Mouse (Mus musculus): ENCODE data around the gene Cav1.

Cav1 gene

DNA sequence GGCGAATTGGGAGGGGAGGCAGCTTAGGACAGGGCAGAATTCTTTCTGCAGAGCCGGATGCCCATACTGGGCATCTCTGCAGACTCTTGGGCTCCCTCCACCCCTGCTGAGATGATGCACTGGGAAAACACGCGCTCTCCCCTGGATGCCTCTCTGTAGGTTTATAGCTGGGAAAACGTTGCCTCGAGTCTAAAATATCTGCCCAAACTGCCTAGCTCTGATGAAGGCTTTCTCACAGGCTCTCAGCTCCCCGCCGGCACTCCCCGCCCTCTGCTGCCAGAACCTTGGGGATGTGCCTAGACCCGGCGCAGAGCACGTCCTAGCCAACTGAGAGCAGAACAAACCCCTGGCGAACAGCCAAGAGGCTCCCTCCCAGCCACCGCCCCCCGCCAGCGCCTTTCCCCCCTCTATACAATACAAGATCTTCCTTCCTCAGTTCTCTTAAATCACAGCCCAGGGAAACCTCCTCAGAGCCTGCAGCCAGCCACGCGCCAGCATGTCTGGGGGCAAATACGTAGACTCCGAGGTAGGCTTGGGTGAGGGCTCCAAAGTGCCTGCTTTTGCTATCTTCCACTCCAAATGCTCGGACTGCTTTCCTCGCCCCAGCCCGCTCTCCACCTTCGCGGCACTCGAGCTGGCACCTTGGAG lies at the start of gene Cav1:
Cav1 (plus strand) TSS at position 382 of the 648 bp plus-strand sequence.
- peak; percentile 78 to 82 for DNase-seq (ENCODE audit: low spot score in 2 of 2)

DNA sequence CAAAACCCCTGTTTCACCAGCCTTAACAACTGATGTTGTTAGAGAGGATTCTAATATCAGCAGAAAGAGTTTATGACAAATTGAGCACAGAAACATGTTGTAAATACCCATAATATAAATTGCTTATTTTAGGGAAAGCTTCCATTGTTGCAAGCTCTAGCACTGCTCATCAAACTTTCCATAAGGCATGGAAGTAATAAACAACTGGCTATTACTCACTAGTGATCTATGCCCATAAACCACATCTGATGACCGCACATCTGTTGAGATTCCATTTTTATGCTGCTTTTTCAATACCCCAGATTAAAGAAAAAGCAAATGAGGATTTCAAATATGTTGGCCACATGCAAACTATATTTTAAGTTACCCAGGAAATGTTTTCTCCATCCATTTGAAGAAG lies 48.0 kb upstream of the Cav1 start:
- no peak for DNase-seq (ENCODE audit: low spot score in 2 of 2)

DNA sequence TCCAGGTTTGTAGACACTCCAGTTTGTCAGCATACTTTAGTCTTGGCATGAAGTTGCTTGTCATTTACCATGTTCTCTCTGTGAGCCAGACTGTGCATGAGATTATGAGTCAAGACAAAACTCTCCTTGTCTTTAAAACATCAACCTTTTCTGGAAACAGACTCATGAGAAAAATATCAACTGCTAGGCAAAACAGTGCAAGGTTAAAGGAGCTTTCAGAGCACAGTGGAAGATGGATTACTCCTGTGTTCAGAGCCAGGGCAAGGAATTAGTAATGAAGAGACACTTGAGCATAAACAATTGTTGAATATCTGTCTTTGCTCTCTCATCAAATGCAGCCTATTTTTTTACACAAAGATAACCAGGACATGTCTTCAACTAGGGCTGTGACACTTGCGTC lies 47.2 kb upstream of the Cav1 start:
- no peak for DNase-seq (ENCODE audit: low spot score in 2 of 2)

GRCm38 (mm10) chr6:17262786-17263185 lies 43.3 kb upstream of the Cav1 start:
- no peak for DNase-seq (ENCODE audit: low spot score in 2 of 2)

DNA sequence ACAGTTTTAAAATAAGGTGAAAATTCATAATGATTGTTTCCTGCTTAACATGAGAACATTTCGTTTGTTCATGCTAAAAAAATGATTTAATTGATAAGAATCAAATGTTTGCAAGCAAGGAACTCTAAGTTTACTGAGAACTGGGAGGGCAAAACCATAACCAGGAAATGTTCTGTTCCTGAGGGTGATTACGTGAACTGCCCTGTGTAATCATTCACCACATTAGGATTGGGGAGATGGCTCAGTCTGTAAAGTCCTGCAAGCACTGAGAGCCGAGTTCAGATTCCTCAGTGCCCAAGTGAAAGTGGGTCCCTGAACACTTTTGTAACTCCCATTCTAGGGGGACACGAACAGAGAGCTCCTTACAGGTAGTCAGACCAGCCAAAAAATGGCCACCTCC lies 41.1 kb upstream of the Cav1 start:
- no peak for DNase-seq (ENCODE audit: low spot score in 2 of 2)

DNA sequence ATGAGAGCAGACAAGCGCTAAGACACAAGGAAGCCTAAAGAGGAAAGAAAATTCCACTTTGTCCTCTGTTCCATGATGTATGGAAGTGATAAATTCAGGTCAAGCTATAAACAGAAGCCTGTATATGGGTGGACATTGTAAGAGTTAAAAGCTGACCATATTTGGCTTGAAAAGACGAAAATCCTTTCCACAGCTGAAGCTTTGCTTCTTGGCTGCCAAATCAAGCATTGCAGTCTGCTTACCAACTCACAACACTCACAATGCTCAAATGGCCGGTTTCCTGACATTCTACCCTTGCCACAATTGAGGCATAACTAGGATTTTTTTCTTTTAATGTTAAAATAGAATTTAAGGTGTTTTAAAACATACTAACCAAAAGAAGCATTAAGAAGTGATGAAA lies 39.7 kb upstream of the Cav1 start:
- DNase-seq (ENCODE audit: low spot score in 2 of 2), result no peak

GRCm38 (mm10) chr6:17278366-17278765 lies 27.8 kb upstream of the Cav1 start:
- DNase-seq (ENCODE audit: low spot score in 2 of 2), result no peak

GRCm38 (mm10) chr6:17280939-17281756 lies 25.0 kb upstream of the Cav1 start, which contains the start of gene Cav2:
Cav2 (plus strand) TSS chr6:17281185.
- peak; percentile 78 to 82 for DNase-seq (ENCODE audit: low spot score in 2 of 2)

DNA sequence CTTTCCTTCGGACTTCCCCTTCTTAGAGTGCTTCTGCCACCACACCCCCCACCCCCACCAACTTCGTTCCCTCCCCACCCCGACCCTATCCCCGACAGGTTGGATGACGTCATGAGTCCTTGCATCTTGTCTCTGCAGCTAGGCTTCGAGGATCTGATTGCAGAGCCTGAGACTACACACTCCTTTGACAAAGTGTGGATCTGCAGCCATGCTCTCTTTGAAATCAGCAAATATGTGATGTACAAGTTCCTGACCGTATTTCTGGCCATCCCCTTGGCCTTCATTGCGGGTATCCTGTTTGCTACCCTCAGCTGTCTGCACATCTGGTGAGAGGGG lies 24.4 kb upstream of the Cav1 start:
- no peak for DNase-seq (ENCODE audit: low spot score in 2 of 2)

DNA sequence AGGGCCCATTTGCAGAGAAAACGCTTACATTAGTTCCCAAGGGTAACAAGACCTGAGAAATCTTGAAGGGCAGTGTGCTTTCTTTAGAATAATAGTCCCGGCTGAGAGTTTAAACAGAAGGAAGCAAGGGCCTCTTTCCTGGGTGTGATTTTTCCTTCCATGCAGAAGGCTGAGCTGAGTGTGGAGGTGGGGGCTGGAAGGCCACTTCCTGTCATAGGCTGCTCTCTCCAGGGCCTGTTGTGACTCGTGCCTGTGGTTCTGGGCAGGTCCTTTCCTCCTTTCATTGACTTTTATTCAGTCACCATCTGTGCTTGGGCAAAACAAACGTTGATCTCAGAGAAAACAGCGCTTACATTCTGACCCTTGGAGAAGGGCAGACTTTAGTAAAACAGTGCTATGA lies 24.0 kb upstream of the Cav1 start:
- DNase-seq (ENCODE audit: low spot score in 2 of 2), result peak in 1 of 2 experiments; percentile 29

DNA sequence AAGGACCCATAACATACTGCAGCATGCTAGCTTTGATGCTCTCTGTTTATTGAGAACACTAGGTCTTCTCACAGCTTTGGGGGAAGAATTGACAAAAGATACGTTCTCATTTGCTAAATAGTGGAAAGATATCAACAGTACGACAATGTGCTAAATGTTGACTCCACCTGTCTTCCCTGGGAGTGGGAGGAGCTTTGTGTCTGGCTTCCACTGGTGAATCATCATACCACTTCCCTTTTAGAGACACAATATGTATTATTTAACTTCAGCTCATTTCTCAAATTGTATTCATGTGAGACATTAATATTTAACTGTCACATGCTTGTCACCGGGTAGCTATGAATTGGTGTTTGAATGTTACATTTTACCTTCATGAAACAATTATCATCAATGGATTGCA lies 22.3 kb upstream of the Cav1 start:
- no peak for DNase-seq (ENCODE audit: low spot score in 2 of 2)

GRCm38 (mm10) chr6:17286381-17286780 lies 19.8 kb upstream of the Cav1 start:
- DNase-seq (ENCODE audit: low spot score in 2 of 2), result no peak

GRCm38 (mm10) chr6:17295116-17295515 lies 11.0 kb upstream of the Cav1 start:
- no peak for DNase-seq (ENCODE audit: low spot score in 2 of 2)

DNA sequence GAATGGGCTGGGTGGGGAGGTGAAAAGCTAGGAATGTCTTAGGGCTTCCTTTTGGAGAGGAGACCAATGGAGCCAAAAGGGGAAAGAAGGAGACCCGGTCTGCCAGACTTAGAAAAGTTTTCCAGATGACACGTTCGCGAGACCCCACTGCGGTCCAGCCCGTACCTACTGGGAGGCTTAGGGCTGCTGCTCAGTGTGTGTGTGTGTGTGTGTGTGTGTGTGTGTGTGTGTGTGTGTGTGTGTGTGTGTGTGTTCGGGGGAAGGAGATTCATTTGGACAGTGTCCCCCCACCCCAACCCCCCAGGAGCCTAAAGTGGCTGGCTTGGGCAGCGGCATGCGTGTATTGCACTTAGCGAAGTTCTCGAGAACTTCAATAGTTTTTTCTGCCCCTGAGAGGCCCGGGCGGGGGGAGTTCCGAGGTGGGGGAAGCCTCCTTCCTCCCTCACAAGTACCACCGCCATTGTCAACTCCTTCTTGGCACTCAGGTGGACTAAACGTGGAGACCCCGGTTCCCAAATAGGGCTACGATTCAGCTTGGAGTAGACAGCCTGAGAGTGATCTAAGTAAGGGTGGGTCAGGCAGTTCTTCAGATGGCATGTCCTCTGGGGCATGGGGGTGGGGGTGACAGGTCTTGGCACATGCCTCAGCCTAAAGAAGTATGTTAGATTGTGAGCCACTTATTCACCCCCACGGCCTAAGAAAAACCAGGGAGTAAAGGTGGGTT lies 629 bp downstream of the Cav1 start:
- peak; percentile 21 to 64 for DNase-seq (ENCODE audit: low spot score in 2 of 2)

DNA sequence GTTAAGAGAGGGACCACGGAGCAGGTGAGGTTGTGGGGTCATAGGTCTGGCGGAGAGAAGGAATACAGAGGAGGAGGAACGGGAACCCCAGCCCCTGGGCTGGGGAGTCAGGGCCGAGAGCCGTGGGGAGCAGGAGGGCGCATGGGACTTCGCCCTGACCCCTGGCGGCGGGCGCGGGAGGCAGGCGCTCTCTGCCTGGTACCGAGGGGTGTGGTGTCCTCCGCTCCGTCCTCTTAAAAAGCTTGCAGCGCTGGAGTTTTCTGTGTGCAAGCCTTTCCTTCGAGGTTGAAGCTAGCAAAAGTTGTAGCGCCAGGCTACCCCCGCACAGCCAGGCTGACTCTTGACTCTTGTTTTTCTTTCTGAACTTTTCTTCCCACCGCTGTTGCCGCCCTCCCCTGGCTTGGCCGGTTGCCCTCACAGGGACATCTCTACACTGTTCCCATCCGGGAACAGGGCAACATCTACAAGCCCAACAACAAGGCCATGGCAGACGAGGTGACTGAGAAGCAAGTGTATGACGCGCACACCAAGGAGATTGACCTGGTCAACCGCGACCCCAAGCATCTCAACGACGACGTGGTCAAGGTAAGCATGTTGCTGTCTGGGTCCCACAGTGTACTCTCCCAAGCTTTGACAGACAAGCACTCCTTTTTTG lies 1.5 kb downstream of the Cav1 start:
- DNase-seq (ENCODE audit: low spot score in 2 of 2), result peak; percentile 77 to 79

DNA sequence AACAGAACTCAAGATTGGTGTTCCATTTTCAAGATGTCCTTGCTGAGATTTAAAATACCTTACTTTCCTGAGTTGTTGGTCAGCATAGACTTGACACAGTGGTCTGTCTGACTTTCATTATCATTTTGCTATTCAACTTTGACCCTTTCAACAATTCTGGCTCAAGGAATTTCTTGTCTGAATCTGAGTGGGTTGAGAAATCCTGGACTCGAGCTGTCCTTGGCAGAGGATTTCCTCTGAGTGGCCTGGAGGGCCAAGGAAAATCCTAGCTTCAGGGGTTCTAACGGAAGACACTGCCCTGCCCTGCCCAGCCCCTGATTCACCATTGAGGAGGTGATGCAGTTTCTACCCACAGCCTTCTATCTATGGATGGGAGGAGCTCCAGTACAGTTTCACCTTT lies 2.5 kb downstream of the Cav1 start:
- DNase-seq (ENCODE audit: low spot score in 2 of 2), result no peak

GRCm38 (mm10) chr6:17309260-17309659 lies 3.1 kb downstream of the Cav1 start:
- DNase-seq (ENCODE audit: low spot score in 2 of 2), result no peak

GRCm38 (mm10) chr6:17314241-17314640 lies 8.1 kb downstream of the Cav1 start:
- no peak for DNase-seq (ENCODE audit: low spot score in 2 of 2)

DNA sequence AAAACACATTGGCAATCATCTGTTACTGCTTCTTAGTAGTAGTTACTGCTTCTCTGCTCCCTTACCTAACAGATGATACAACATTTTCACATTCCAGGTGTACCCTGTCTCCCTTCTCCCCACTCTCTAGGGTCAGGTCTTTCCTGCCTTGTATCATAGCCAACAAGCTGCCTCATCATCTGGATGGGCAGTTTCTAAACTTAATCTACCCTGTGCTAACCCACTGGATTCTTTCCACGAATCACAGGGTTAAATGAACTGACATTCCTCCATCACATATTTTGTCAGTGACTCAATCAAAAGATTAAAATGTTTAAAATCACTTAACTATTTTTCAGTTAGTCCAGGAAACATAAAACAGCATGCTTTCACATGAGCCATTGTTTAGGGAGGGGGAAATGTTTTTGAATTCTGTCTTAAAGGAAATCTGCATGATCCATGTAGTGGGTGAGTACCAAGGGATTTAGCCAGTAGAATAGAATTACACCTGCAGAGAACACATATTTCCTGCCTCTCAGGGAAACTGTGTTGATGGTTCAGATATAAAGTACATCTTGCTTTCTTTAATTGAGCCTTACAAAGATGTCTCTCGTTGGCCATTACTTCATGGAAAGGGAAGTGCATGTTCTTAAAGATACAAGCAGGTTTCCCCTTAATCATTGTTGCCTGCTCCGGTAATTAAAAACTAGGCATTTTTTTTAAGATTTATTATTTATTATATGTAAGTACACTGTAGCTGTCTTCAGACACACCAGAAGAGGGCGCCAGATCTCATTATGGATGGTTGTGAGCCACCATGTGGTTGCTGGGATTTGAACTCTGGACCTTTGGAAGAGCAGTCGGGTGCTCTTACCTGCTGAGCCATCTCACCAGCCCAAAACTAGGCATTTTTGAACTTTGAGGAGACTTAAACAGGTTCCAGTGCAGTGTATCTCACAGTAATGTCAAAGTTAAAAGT lies 8.8 kb downstream of the Cav1 start:
- no peak for DNase-seq (ENCODE audit: low spot score in 2 of 2)

GRCm38 (mm10) chr6:17316294-17317166 lies 10.4 kb downstream of the Cav1 start:
- no peak for DNase-seq (ENCODE audit: low spot score in 2 of 2)
